Mouse (Mus musculus) limb, embryonic 14.5 days (tissue): ENCODE measurements around the gene BC030867. TPM values are rescaled to one million over a fixed set of nuclear protein-coding genes. Genes with fewer than 3 reads are reported as not detected.
"Not testable (repeated sequence)": the region's sequence is repeated elsewhere in the genome, so short reads cannot be mapped to it uniquely, and the experiment has no call there.

Experiments
- ATAC-seq: fragments of 200-750 bp; cut with Nextera tagmentation; 2 replicates; pipeline ENCODE4 v1.8.0; 2017; ENCODE audit warnings: low read depth, moderate number of reproducible peaks, moderate TSS enrichment; ENCODE audit not compliant: low FRiP score
- DNase-seq: peaks from one replicate; pipeline ENCODE4 v3.0.0-alpha.2; 2015; ENCODE audit warnings: low spot score
- H3K27ac ChIP-seq: fragments of 300-500 bp; sonication (generic); replicated peaks from 2 replicates; pipeline ENCODE4 v1.5.1; 2014; ENCODE audit warnings: low read depth, mild to moderate bottlenecking, low read length, moderate library complexity, mixed read lengths
- H3K27me3 ChIP-seq: fragments of 300-500 bp; sonication (generic); 2 replicates; pipeline ENCODE4 v1.6.1; 2014; ENCODE audit warnings: low read length, mixed read lengths; ENCODE audit not compliant: control insufficient read depth, insufficient read depth
- H3K36me3 ChIP-seq: fragments of 300-500 bp; sonication (generic); 2 replicates; pipeline ENCODE4 v1.6.1; 2014; ENCODE audit warnings: mild to moderate bottlenecking, low read length, moderate library complexity, mixed read lengths; ENCODE audit not compliant: control insufficient read depth, insufficient read depth
- H3K4me1 ChIP-seq: fragments of 300-500 bp; sonication (generic); 2 replicates; pipeline ENCODE4 v1.6.1; 2014; ENCODE audit warnings: antibody characterized with exemption, low read length, mixed read lengths; ENCODE audit not compliant: control insufficient read depth, insufficient read depth
- H3K4me2 ChIP-seq: fragments of 300-500 bp; sonication (generic); replicated peaks from 2 replicates; pipeline ENCODE4 v1.6.1; 2014; ENCODE audit warnings: low read depth, mild to moderate bottlenecking, low read length, moderate library complexity; ENCODE audit not compliant: severe bottlenecking
- H3K4me3 ChIP-seq: fragments of 300-500 bp; sonication (generic); replicated peaks from 2 replicates; pipeline ENCODE4 v1.5.1; 2014; ENCODE audit warnings: low read length
- H3K9ac ChIP-seq: fragments of 300-500 bp; sonication (generic); 2 replicates; pipeline ENCODE4 v1.6.1; 2014; ENCODE audit warnings: mild to moderate bottlenecking, low read depth, low read length, moderate library complexity; ENCODE audit not compliant: severe bottlenecking
- H3K9me3 ChIP-seq: fragments of 300-500 bp; sonication (generic); 2 replicates; pipeline ENCODE4 v1.6.1; 2016; ENCODE audit warnings: low read length; ENCODE audit not compliant: control insufficient read depth
- POLR2A ChIP-seq: fragments of 200-500 bp; IDR thresholded peaks from 2 replicates; pipeline ENCODE4 v1.8.0; 2012; ENCODE audit warnings: inconsistent platforms, mild to moderate bottlenecking, moderate library complexity, borderline replicate concordance; ENCODE audit not compliant: insufficient read depth, insufficient read length; ENCODE audit errors: extremely low read depth
- WGBS: fragments of 180-500 bp; shearing (Covaris S2); extraction: QIAGEN DNeasy Blood & Tissue Kit; methylation state at CpG from one replicate; pipeline ENCODE4 v1.1.7; 2014; 5-methylcytosine and 5-hydroxymethylcytosine counted together
- polyA plus RNA-seq, 2 experiments: library from polyadenylated mRNA; depleted of rRNA in 1 of 2; stranded (reverse) in 1 of 2; unstranded in 1 of 2; fragments of >200 nt; fragmentation: Nextera tagmentation in 1 of 2; extraction: Ambion mirVana in 1 of 2; gene quantifications; 2 replicates each; pipeline versions ENCODE4 v1.2.1 to v1.2.3; 2012 to 2014

Gene BC030867
- polyA plus RNA-seq, 2 experiments, result 11.9 to 14.2 TPM

- ATAC-seq, result no peak
- H3K27me3 ChIP-seq, result no peaks in the 10 kb centered on the region
- peaks cover 10% of the 10 kb centered on the region for H3K4me1 ChIP-seq
- H3K36me3 ChIP-seq, result no peaks in the 10 kb centered on the region
- no peak overlapping the region for H3K4me3 ChIP-seq
- no peak for TF ChIP-seq POLR2A
- no peak overlapping the region for H3K4me2 ChIP-seq
- WGBS, result 58% methylated on average over 10 of the region's 12 CpGs
- H3K9me3 ChIP-seq, result no peaks in the 10 kb centered on the region
- no peak overlapping the region for H3K27ac ChIP-seq
- DNase-seq, result no peak
- no peak overlapping the region for H3K9ac ChIP-seq
These were observed 29.1 kb downstream of the BC030867 start for GRCm38 (mm10) chr11:102277754-102278153.

GRCm38 (mm10) chr11:102279595-102279994 lies 30.9 kb downstream of the BC030867 start:
- 95% methylated on average over 3 of the region's 3 CpGs for WGBS
- no peak for ATAC-seq
- H3K4me3 ChIP-seq, result no peak overlapping the region
- H3K27me3 ChIP-seq, result no peaks in the 10 kb centered on the region
- H3K36me3 ChIP-seq, result no peaks in the 10 kb centered on the region
- DNase-seq, result no peak
- no peak for TF ChIP-seq POLR2A
- no peak overlapping the region for H3K9ac ChIP-seq
- H3K27ac ChIP-seq, result no peak overlapping the region
- no peak overlapping the region for H3K4me2 ChIP-seq
- H3K4me1 ChIP-seq, result peaks cover 10% of the 10 kb centered on the region
- no peaks in the 10 kb centered on the region for H3K9me3 ChIP-seq

- H3K4me1 ChIP-seq, DNase-seq, H3K4me2 ChIP-seq, ATAC-seq, H3K27me3 ChIP-seq, H3K9me3 ChIP-seq, H3K36me3 ChIP-seq, H3K27ac ChIP-seq, H3K4me3 ChIP-seq, H3K9ac ChIP-seq: not testable (repeated sequence)
- WGBS, result 73% methylated on average over 6 of the region's 6 CpGs
These were observed 31.6 kb downstream of the BC030867 start for GRCm38 (mm10) chr11:102280267-102280666.

- Histone ChIP-seq H3K4me3 (peak overlapping the region; percentile 79), H3K27me3 (no peaks in the 10 kb centered on the region), H3K36me3 (peaks cover 16% of the 10 kb centered on the region), H3K27ac (peak overlapping the region; percentile 29; the same call in 1 of the 2 replicates), H3K4me1 (peaks cover 5% of the 10 kb centered on the region), H3K9me3 (no peaks in the 10 kb centered on the region), H3K4me2 (peak overlapping the region; percentile 80), H3K9ac (no peak overlapping the region)
- ATAC-seq, result no peak
- TF ChIP-seq POLR2A, result no peak
- DNase-seq, result no peak
- WGBS, result 84% methylated on average over 6 of the region's 6 CpGs
These were observed 35.2 kb downstream of the BC030867 start for GRCm38 (mm10) chr11:102283922-102284321.

- TF ChIP-seq POLR2A, result no peak
These were observed 35.9 kb downstream of the BC030867 start, which contains the start of gene Tmub2 for GRCm38 (mm10) chr11:102284501-102285094. Gene Tmub2 (plus strand): TSS chr11:102284931.

More at GRCm38 (mm10) chr11:102284501-102285094, 35.9 kb downstream of the BC030867 start, which contains the start of gene Tmub2:
- peaks cover 18% of the 10 kb centered on the region for H3K36me3 ChIP-seq
- DNase-seq (peak; percentile 99), ATAC-seq (peak; percentile 94)
- H3K4me1 ChIP-seq, result peaks cover 5% of the 10 kb centered on the region
- H3K27ac ChIP-seq, result peak within 1 kb of the TSS; percentile 67
- WGBS, result under 1% methylated on average over 32 of the region's 32 CpGs
- H3K9me3 ChIP-seq, result no peaks in the 10 kb centered on the region
- peak within 1 kb of the TSS; percentile 80 for H3K9ac ChIP-seq
- peak within 1 kb of the TSS; percentile 80 for H3K4me2 ChIP-seq
- H3K4me3 ChIP-seq, result peak within 1 kb of the TSS; percentile 79
- H3K27me3 ChIP-seq, result no peaks in the 10 kb centered on the region
